Mouse (Mus musculus) c-Kit-positive CD71-positive TER-119-positive erythroid progenitor cells, embryonic 14.5 days (primary cell): ENCODE results near the gene Ugt1a9.
"Not testable (repeated sequence)": the region's sequence is repeated elsewhere in the genome, so short reads cannot be mapped to it uniquely, and the experiment has no call there.

Source experiments
- DNase-seq: peaks from one replicate; pipeline ENCODE4 v3.0.0-alpha.2; 2013; ENCODE audit warnings: low spot score

The Ugt1a9 gene

GRCm38 (mm10) chr1:88070495-88070894, at the start of gene Ugt1a9:
Gene Ugt1a9 (plus strand): TSS chr1:88070800.
- DNase-seq: no peak

- DNase-seq: not testable (repeated sequence)
These were observed 45.4 kb upstream of the Ugt1a9 start for GRCm38 (mm10) chr1:88025244-88025643.

- DNase-seq: not testable (repeated sequence)
These were observed 27.6 kb upstream of the Ugt1a9 start for GRCm38 (mm10) chr1:88043044-88043443.

DNA sequence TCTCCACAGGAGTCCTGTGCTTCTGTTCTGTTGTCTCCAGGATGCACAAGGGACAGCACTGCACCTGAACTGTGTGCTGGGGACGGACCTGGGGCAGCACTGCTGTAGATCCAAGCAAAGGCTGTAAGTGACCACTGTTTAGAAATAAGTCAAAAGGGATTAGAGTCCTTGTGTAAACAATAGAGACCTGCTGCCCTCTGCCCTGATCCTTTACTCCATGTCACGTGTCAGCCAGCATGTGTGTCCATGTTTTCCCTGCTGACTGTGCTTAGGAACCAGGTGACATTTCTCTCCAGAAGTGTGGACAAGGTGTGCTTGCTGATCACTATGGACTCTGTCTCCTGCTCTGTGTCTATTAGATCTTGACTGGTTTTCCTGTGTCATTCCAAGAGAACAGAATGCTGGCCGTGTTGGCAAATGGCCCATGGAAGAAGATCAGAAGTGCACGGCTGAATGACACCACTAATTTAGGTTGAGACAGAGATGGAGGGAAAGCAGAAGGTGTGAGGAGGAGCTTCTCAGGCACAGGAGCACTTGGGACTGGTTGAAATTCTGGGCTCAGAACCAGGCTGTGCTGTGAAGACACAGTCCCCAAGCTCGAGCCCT, 25.7 kb upstream of the Ugt1a9 start:
- not testable (repeated sequence) for DNase-seq

- not testable (repeated sequence) for DNase-seq
These were observed 23.2 kb upstream of the Ugt1a9 start for GRCm38 (mm10) chr1:88047408-88047807.

GRCm38 (mm10) chr1:88055088-88055487, 15.5 kb upstream of the Ugt1a9 start, which contains the start of gene Ugt1a10:
Gene Ugt1a10 (plus strand): TSS chr1:88055388.
- no peak for DNase-seq

DNA sequence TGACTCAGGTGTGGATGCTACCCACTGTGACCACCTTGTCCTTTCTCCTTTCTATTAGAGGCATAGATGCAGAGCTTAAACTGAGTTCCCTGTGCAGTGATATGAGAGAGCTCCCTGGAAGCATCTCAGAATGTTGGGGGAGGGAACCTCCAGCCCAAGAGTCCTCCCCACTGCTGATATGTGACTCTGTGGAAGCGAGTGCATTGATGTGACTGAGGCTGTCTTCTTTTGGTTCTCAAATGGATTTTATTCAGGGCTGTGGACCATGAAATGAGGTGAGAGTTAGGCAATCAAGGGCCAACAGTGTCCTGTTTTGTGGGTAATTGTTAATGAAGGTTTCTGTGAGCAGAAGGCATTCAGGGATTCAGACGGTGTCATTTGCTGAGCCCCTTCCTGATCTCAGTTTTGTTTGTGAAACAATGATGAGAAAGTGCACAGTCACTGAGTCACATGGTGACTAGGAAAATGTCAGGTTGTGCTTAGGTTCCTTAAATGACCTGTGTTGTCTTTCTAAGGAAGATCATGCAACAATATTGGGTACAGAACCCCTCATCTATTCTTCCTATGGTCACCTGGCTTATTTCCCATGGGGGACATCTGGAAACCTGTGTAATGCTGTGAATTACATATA, 4.0 kb upstream of the Ugt1a9 start:
- not testable (repeated sequence) for DNase-seq

DNA sequence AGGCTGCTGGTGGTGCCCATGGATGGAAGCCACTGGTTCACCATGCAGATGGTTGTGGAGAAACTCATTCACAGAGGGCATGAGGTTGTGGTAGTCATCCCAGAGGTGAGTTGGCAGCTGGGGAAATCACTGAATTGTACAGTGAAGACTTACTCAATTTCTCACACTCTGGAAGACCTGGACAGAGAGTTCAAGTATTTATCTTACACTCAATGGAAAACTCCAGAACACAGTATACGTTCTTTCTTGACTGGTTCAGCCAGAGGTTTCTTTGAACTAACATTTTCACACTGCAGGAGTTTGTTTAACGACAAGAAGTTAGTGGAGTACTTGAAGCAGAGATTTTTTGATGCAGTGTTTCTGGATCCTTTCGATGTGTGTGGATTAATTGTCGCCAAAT, 302 bp downstream of the Ugt1a9 start:
- no peak for DNase-seq

GRCm38 (mm10) chr1:88074471-88074870, 3.9 kb downstream of the Ugt1a9 start:
- DNase-seq: no peak

- no peak for DNase-seq
These were observed 6.5 kb downstream of the Ugt1a9 start for GRCm38 (mm10) chr1:88077128-88077527.

DNA sequence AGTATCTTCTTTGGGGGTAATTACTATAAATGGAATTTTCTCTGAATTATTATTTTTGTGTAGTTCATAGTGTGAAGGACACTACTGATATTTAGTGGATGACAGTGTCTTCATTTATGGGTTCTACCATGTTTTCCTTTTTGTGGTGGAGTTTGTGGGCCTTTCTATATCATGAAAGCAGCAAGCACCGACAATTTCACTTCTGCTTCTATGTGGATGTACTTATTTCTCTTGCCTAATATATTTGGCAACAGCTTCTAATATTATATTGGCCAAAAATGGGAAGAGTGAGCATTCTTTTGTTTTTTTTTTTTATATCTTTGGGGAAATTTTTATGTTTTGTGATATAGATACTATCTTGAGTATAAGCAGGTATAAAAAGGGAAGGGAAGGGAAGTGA, 11.1 kb downstream of the Ugt1a9 start:
- no peak for DNase-seq

GRCm38 (mm10) chr1:88086125-88086524, 15.5 kb downstream of the Ugt1a9 start:
- no peak for DNase-seq

DNA sequence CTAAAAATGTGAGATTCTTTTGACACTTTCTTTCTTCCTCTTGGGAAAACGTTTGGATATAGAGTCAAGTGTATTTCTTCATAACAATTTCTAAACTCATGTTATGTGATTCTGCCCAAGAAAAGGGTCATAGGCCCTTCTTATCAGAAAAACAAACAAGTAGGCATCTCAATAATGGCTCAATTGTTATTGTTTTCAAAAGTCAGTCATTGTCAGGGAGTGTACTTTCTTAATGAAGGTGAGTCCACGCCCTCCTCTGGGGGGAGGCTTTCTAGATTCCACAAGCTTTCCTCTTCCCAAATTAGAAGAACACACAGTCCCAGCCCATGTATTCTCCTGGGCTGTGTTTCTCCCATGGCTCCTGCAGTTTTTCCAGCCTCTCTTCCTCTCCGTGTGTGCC, 16.9 kb downstream of the Ugt1a9 start, which contains the start of gene Ugt1a8:
Gene Ugt1a8 (plus strand): TSS at position 301 of the 400 bp plus-strand sequence.
- DNase-seq: no peak

- no peak for DNase-seq
These were observed 21.7 kb downstream of the Ugt1a9 start for GRCm38 (mm10) chr1:88092341-88092740.

DNA sequence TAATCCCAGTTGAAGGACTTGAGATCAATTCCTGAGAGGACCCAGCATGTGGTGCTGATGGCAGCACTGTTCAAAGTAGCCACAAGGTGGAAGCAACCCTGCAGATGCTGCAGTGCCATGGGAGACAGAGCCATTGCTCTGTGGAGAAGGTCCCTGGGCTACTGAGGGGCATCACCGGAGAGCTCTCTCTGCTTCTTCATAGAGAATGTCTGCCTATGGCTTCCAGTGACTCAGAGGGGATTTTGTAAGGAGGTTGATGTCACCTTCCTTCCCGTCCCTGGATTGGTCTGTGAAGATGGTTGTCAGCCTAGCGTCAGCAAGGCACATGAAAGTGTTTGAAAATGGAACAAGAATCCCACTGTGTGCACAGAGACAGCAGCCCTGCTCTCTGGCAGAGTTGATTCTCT, 23.7 kb downstream of the Ugt1a9 start:
- not testable (repeated sequence) for DNase-seq

DNA sequence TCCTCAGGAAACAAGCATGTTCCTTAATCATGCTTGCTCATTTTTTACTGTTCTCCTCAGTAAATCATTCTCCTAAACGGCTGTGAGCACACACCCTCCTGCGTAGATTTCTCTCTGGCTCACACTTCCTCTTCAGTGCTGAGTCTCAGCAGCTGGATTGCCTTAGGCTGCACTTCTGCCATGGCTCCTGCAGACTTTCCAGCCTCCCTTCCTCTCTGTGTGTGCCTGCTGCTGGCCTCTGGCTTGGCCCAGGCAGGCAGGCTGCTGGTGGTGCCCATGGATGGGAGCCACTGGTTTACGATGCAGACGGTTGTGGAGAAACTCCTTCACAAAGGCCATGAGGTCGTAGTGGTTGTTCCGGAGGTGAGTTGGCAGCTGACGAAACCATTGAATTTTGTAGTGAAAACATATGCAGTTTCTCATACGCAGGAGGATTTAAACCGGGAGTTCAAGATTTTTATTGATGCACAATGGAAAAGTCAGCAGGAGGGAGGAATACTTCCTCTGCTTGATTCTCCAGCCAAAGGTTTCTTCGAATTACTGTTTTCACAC, 24.4 kb downstream of the Ugt1a9 start, which contains the start of gene Ugt1a7c:
Gene Ugt1a7c (plus strand): TSS at position 122 of the 552 bp plus-strand sequence.
- DNase-seq: no peak

GRCm38 (mm10) chr1:88098546-88098945, 27.9 kb downstream of the Ugt1a9 start:
- DNase-seq: not testable (repeated sequence)

- not testable (repeated sequence) for DNase-seq
These were observed 29.1 kb downstream of the Ugt1a9 start for GRCm38 (mm10) chr1:88099691-88100090.

- not testable (repeated sequence) for DNase-seq
These were observed 32.4 kb downstream of the Ugt1a9 start, which contains the start of gene Ugt1a6b for GRCm38 (mm10) chr1:88103019-88103418. Gene Ugt1a6b (plus strand): TSS chr1:88103252.

DNA sequence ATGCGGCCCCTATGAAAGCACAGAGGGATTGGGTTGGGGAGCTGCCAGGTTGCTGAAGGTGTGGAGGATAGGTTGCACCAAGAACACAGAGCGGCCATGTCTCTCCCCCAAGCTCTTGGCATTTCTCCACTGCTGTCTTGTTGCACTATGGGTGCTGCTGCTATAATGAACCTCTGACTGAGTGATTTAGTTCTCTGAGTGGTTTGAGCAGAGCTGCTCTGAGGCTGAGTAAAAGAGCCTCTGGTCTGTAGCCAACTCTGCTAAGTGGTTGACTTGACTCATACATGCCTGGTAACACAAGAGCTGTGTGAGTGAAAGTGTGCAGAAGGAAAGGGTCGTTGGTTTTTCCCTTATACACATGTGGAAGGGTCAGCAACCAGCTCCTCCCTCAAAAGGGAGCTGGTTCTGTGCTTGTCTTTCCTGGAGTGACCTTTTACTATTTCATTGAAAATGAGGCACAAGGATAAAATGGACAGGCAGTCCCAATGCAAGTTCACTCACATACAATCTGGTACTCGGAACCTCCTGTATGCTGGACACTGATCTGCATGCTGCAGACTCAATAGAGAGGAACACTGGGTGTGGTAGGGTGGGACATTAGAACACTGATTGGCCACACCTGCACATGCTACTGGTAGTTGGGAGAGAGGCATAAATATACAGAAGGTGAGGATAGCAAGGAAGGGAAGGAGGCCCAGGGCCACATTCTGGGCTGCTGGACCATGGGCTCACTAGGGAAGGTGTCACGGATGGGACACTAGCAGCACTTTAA, 33.3 kb downstream of the Ugt1a9 start:
- not testable (repeated sequence) for DNase-seq

DNA sequence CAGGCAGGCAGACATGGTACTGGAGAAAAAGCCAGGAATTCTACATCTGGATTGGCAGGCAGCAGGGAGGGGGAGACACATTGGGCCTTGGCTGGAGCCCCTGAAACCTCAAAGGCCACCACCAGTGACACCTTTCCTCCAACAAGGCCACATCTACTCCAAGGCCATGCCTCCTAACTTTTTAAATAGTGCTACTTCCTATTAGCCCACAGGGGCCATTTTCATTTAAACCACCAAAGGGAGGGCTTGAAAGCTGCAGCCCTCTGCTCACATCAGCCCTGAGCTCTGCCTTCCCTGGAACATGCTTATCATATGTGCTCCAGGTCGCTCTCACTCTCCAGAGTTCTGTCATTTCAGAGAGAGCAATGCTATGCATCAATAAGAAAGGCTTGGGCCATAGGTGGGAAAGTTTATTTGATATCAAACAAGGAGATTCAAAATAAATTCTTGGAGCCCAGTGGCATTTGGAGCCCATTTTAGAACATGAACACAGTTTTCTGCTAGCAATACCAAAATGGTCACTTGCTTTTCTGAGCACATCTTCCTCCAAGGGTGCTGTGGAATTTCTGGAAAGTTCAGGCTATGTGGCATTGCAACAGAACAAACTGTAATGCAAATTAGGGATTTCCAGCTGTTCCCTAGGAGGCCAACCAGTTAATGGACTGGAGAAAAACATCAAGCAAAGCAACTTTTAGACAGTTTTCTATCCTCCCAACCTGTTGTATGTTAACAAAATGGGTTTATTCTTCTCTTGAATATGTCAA, 34.2 kb downstream of the Ugt1a9 start:
- DNase-seq: no peak

- no peak for DNase-seq
These were observed 35.1 kb downstream of the Ugt1a9 start for GRCm38 (mm10) chr1:88105656-88106055.
